In the genomic region with DNA sequence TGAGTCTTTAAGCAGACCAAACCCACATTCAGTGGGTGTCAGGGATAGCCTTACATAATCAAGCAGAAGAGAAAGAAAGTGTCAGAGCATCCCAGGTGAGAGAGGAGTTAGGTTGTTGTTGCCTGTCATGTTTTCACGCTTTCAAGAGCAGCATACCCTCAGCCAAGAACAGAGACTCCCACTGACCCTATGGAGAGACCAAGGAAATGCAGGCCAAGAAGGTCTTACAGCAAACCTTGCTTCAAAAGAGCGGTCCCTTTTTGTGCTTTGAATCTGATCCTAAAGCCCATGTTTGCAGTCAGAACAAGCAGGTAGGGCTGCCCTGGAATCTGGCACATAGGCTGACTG, we compare ENCODE assay signal across 7 mouse cellular contexts. TPM values are rescaled to one million over a fixed set of nuclear protein-coding genes. Genes with fewer than 3 reads are reported as not detected.
DNase-seq lines count a peak whose midpoint lies in the region; ATAC-seq and TF ChIP-seq lines count a peak whose summit lies in the region.

No protein-coding gene starts in this region.

- H3K4me1 ChIP-seq in embryonic facial prominence, embryonic 15.5 days, result peaks cover 17% of the 10 kb centered on the region
- H3K4me1 ChIP-seq in intestine, embryonic 16.5 days (ENCODE audit: control insufficient read depth, insufficient read depth, low read length), result peaks cover 19% of the 10 kb centered on the region
- peaks cover 23% of the 10 kb centered on the region for H3K4me1 ChIP-seq in midbrain, embryonic 14.5 days (ENCODE audit: control insufficient read depth, insufficient read depth, low read length)
- peaks cover 8% of the 10 kb centered on the region for H3K4me1 ChIP-seq in thymus, adult 2 months (replicated peaks; ENCODE audit: control insufficient read depth, insufficient read depth, low read length)

- H3K9ac ChIP-seq in embryonic facial prominence, embryonic 15.5 days, result no peak overlapping the region
- H3K9ac ChIP-seq in intestine, embryonic 16.5 days (ENCODE audit: low read depth, low read length), result peak overlapping the region; percentile 58
- peak overlapping the region; percentile 10; the same call in 1 of the 2 replicates for H3K9ac ChIP-seq in midbrain, embryonic 14.5 days (replicated peaks; ENCODE audit: low read length)

- no peak overlapping the region for H3K27ac ChIP-seq in embryonic facial prominence, embryonic 15.5 days (replicated peaks)
- H3K27ac ChIP-seq in intestine, embryonic 16.5 days (ENCODE audit: low read length), result peak overlapping the region; percentile 49
- H3K27ac ChIP-seq in midbrain, embryonic 14.5 days (replicated peaks; ENCODE audit: low read depth, low read length), result no peak overlapping the region
- no peak overlapping the region for H3K27ac ChIP-seq in thymus, adult 2 months (ENCODE audit: control insufficient read depth, insufficient read depth, low read length)

- TF ChIP-seq CTCF in thymus, adult 2 months (IDR thresholded peaks at IDR 0.05; ENCODE audit: borderline replicate concordance, control insufficient read depth, extremely low read depth, insufficient read depth, low read length, poor library complexity), result no peak

- ATAC-seq in embryonic facial prominence, embryonic 15.5 days (ENCODE audit: insufficient number of reproducible peaks, low FRiP score, low TSS enrichment, low read depth), result no peak
- ATAC-seq in intestine, embryonic 16.5 days, result no peak
- ATAC-seq in midbrain, embryonic 14.5 days (ENCODE audit: low FRiP score, low TSS enrichment), result no peak
- ATAC-seq in activated CD4-positive, CD25-positive, alpha-beta regulatory T cell, adult 4 months, result no peak

- no peak for TF ChIP-seq POLR2A in thymus, adult 2 months (IDR thresholded peaks at IDR 0.05; ENCODE audit: control insufficient read depth, extremely low read depth, insufficient read depth, low read length, poor library complexity)

- H3K36me3 ChIP-seq in embryonic facial prominence, embryonic 15.5 days, result no peaks in the 10 kb centered on the region
- no peaks in the 10 kb centered on the region for H3K36me3 ChIP-seq in intestine, embryonic 16.5 days (ENCODE audit: control insufficient read depth, insufficient read depth, low read length)
- H3K36me3 ChIP-seq in midbrain, embryonic 14.5 days (ENCODE audit: control insufficient read depth, insufficient read depth, low read length), result no peaks in the 10 kb centered on the region
- H3K36me3 ChIP-seq in thymus, adult 2 months (ENCODE audit: control insufficient read depth, insufficient read depth, low read length), result no peaks in the 10 kb centered on the region

- 60% methylated on average over 2 of the region's 2 CpGs for WGBS in embryonic facial prominence, embryonic 15.5 days
- 64% methylated on average over 2 of the region's 2 CpGs for WGBS in intestine, embryonic 16.5 days
- WGBS in midbrain, embryonic 14.5 days, result 52% methylated on average over 2 of the region's 2 CpGs
- WGBS in thymus, adult 2 months, result 99% methylated on average over 2 of the region's 2 CpGs

- H3K4me3 ChIP-seq in embryonic facial prominence, embryonic 15.5 days (replicated peaks), result peak overlapping the region; percentile 15; the same call in 1 of the 2 replicates
- H3K4me3 ChIP-seq in intestine, embryonic 16.5 days (ENCODE audit: low read length), result peak overlapping the region; percentile 26
- peak overlapping the region; percentile 95 for H3K4me3 ChIP-seq in midbrain, embryonic 14.5 days (replicated peaks; ENCODE audit: low read depth, low read length)
- H3K4me3 ChIP-seq in thymus, adult 2 months (ENCODE audit: control insufficient read depth, insufficient read depth, low read length), result no peak overlapping the region

- peak overlapping the region; percentile 34 for H3K4me2 ChIP-seq in embryonic facial prominence, embryonic 15.5 days (replicated peaks)
- H3K4me2 ChIP-seq in intestine, embryonic 16.5 days (ENCODE audit: low read depth, low read length), result peak overlapping the region; percentile 50
- H3K4me2 ChIP-seq in midbrain, embryonic 14.5 days (ENCODE audit: low read length), result peak overlapping the region; percentile 80

- peak; percentile 43 for DNase-seq in 3134 (ENCODE audit: extremely low read depth, insufficient read length, low spot score)
- peak; percentile 40 for DNase-seq in 3T3-L1 (ENCODE audit: low read depth, low spot score)
- DNase-seq in midbrain, embryonic 14.5 days, result peak; percentile 26
- DNase-seq in thymus, adult 2 months, result no peak

- no peaks in the 10 kb centered on the region for H3K9me3 ChIP-seq in embryonic facial prominence, embryonic 15.5 days (replicated peaks)
- no peaks in the 10 kb centered on the region for H3K9me3 ChIP-seq in intestine, embryonic 16.5 days (ENCODE audit: control insufficient read depth, low read length)
- no peaks in the 10 kb centered on the region for H3K9me3 ChIP-seq in midbrain, embryonic 14.5 days (ENCODE audit: control insufficient read depth, low read length)

- no peaks in the 10 kb centered on the region for H3K27me3 ChIP-seq in embryonic facial prominence, embryonic 15.5 days
- no peaks in the 10 kb centered on the region for H3K27me3 ChIP-seq in intestine, embryonic 16.5 days (replicated peaks; ENCODE audit: control insufficient read depth, insufficient read depth, low read length)
- no peaks in the 10 kb centered on the region for H3K27me3 ChIP-seq in midbrain, embryonic 14.5 days (ENCODE audit: control insufficient read depth, insufficient read depth, low read length)
- H3K27me3 ChIP-seq in thymus, adult 2 months (ENCODE audit: control insufficient read depth, insufficient read depth, low read length), result no peaks in the 10 kb centered on the region

RNA-seq across cellular contexts. Expression of a gene that starts 3.3 kb away (rescaled TPM):
- 44.6 and 48.3 TPM in 2 replicates for polyA plus RNA-seq in embryonic facial prominence, embryonic 15.5 days (2015; fragmentation: Nextera tagmentation; extraction: Ambion mirVana)
- polyA plus RNA-seq in intestine, embryonic 16.5 days (2015; fragmentation: Nextera tagmentation; extraction: Ambion mirVana), result 21.8 and 41.6 TPM in 2 replicates
- polyA plus RNA-seq in midbrain, embryonic 14.5 days (2014; fragmentation: Nextera tagmentation; extraction: Ambion mirVana), result 71.2 and 71.7 TPM in 2 replicates
- 1 to 10 TPM; 5.1 to 7.6 TPM for polyA plus RNA-seq in activated CD4-positive, CD25-positive, alpha-beta regulatory T cell, adult 4 months (2017; shearing (Covaris generic))
- polyA plus RNA-seq in thymus, adult 2 months (2012; rRNA removed), result 42.8 and 53.7 TPM in 2 replicates
